In genomic region chr14:17927469-17927868, GRCm38 (mm10) we compare ENCODE assay signal across 8 mouse cellular contexts.
DNase-seq lines count a peak whose midpoint lies in the region; ATAC-seq and TF ChIP-seq lines count a peak whose summit lies in the region.

No protein-coding gene starts in this region.

- H3K9me3 ChIP-seq in forebrain, embryonic 11.5 days (ENCODE audit: control insufficient read depth, low read length) = no peaks in the 10 kb centered on the region
- no peaks in the 10 kb centered on the region for H3K9me3 ChIP-seq in forebrain, embryonic 10.5 days
- no peaks in the 10 kb centered on the region for H3K9me3 ChIP-seq in ES-Bruce4 (replicated peaks; ENCODE audit: control insufficient read depth, insufficient read depth, low read length, poor library complexity, severe bottlenecking)

- intact Hi-C loops in gastrocnemius, postnatal 14 days (cut with DNase I; ENCODE audit: low total_unique reads) = loop anchor here (2.0 to 10.0 kb wide), 2 partner anchors 273 to 527 kb away; no protein-coding TSS in a partner anchor

- no peaks in the 10 kb centered on the region for H3K27me3 ChIP-seq in forebrain, embryonic 11.5 days (ENCODE audit: control insufficient read depth, insufficient read depth, low read length)
- no peaks in the 10 kb centered on the region for H3K27me3 ChIP-seq in forebrain, embryonic 10.5 days (ENCODE audit: poor library complexity, severe bottlenecking)
- no peaks in the 10 kb centered on the region for H3K27me3 ChIP-seq in ES-Bruce4 (ENCODE audit: control insufficient read depth, insufficient read depth, low read length, poor library complexity, severe bottlenecking)

- H3K9ac ChIP-seq in forebrain, embryonic 11.5 days (ENCODE audit: low read length) = no peak overlapping the region
- no peak overlapping the region for H3K9ac ChIP-seq in ES-Bruce4 (ENCODE audit: low read depth, poor library complexity, severe bottlenecking)

- DNase-seq in forebrain, embryonic 11.5 days (ENCODE audit: low spot score) = no peak
- no peak for DNase-seq in forebrain, embryonic 10.5 days (ENCODE audit: extremely low spot score, low spot score)
- DNase-seq in cerebellum, postnatal 10 days = peak; percentile 68 to 69
- DNase-seq in gastrocnemius, postnatal 14 days = peak; percentile 26
- DNase-seq in layer of hippocampus, adult 18-20 months (ENCODE audit: low spot score in 2 of 2) = peak; percentile 57 to 86
- DNase-seq in thymus, postnatal 25 days = no peak

- no peak for TF ChIP-seq POLR2A in ES-Bruce4 (IDR thresholded peaks at IDR 0.05; ENCODE audit: insufficient read depth, low read length)

- WGBS in forebrain, embryonic 11.5 days = 27% methylated on average over 1 of the region's 1 CpGs
- 25% methylated on average over 1 of the region's 1 CpGs for WGBS in forebrain, embryonic 10.5 days

- H3K36me3 ChIP-seq in forebrain, embryonic 11.5 days (ENCODE audit: control insufficient read depth, insufficient read depth, low read length) = no peaks in the 10 kb centered on the region
- H3K36me3 ChIP-seq in forebrain, embryonic 10.5 days (replicated peaks) = no peaks in the 10 kb centered on the region
- H3K36me3 ChIP-seq in ES-Bruce4 (ENCODE audit: control insufficient read depth, insufficient read depth, low read length, poor library complexity, severe bottlenecking) = no peaks in the 10 kb centered on the region

- no peak overlapping the region for H3K27ac ChIP-seq in forebrain, embryonic 11.5 days (ENCODE audit: low read depth, low read length)
- H3K27ac ChIP-seq in forebrain, embryonic 10.5 days = no peak overlapping the region
- H3K27ac ChIP-seq in ES-Bruce4 (ENCODE audit: insufficient read depth, low read length) = no peak overlapping the region

- TF ChIP-seq CTCF in ES-Bruce4 (IDR thresholded peaks at IDR 0.05; ENCODE audit: low read depth, low read length) = peak; percentile 36

- no peak overlapping the region for H3K4me2 ChIP-seq in forebrain, embryonic 11.5 days (ENCODE audit: low read depth, low read length, severe bottlenecking)

- ATAC-seq in forebrain, embryonic 11.5 days (replicated peaks; ENCODE audit: low FRiP score) = 0 out of 2 replicates have a peak, but pooled peaks have one; percentile 33
- peak; percentile 46; the same call in 1 of the 2 replicates for ATAC-seq in megakaryocyte progenitor cell, adult 5-6 weeks (replicated peaks; ENCODE audit: poor library complexity)

- no peak overlapping the region for H3K4me3 ChIP-seq in forebrain, embryonic 11.5 days (ENCODE audit: low read depth, low read length)
- H3K4me3 ChIP-seq in forebrain, embryonic 10.5 days = no peak overlapping the region
- H3K4me3 ChIP-seq in ES-Bruce4 (ENCODE audit: low read depth, low read length) = no peak overlapping the region

- H3K4me1 ChIP-seq in forebrain, embryonic 11.5 days (replicated peaks; ENCODE audit: control insufficient read depth, insufficient read depth, low read length) = no peaks in the 10 kb centered on the region
- peaks cover 6% of the 10 kb centered on the region for H3K4me1 ChIP-seq in forebrain, embryonic 10.5 days
- H3K4me1 ChIP-seq in ES-Bruce4 (ENCODE audit: control insufficient read depth, insufficient read depth, low read length) = no peaks in the 10 kb centered on the region

- no peak for TF ChIP-seq EP300 in ES-Bruce4 (IDR thresholded peaks at IDR 0.05; ENCODE audit: insufficient read depth, low read depth, low read length)

Comparison
In these comparisons a context has a peak if more than half of its experiments do, and no peak if none do; other contexts are left out.
1. DNase-seq: peak in cerebellum, postnatal 10 days (2 of 2), gastrocnemius, postnatal 14 days (single experiment) and layer of hippocampus, adult 18-20 months (2 of 2); none in forebrain, embryonic 11.5 days (single experiment), forebrain, embryonic 10.5 days (single experiment) and thymus, postnatal 25 days (single experiment).